Mouse (Mus musculus): Measurements from ENCODE around the gene Sorbs2.

DNA sequence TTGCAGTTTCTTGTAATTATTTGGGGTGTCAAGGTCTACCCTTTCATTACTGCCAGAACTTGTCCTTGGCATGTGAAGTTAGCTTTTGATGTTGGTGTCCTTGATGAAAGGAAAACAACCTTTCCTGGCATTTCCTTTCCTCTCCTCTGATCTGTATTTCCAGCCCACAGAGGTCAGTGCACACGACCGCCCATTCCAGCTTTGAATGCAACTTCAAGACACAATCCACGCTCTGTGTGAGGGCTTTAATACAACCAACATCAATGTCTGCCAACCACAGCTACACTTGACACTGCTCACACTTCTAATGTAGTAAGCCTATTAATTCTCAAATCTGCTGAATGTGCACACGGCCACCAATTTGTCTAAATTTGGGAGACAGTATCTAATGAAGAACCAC, 47.0 kb downstream of the Sorbs2 start:
- TF ChIP-seq CTCF (IDR thresholded peaks at IDR 0.05; ENCODE audit: low read depth, low read length), result no peak
- no peak for TF ChIP-seq POLR2A (IDR thresholded peaks at IDR 0.05; ENCODE audit: borderline replicate concordance, low read depth, low read length)

All from bone marrow macrophage, adult 2 months (primary cell).